Mouse (Mus musculus) c-Kit-positive CD71-positive TER-119-negative erythroid progenitor cells, embryonic 14.5 days (primary cell): ENCODE measurements around the gene Gm4131.

ENCODE experiments used
- DNase-seq: peaks from one replicate; pipeline ENCODE4 v3.0.0-alpha.2; 2013; ENCODE audit warnings: low read depth

Gm4131 gene

GRCm38 (mm10) chr14:62546746-62547145, 20.0 kb downstream of the Gm4131 start:
- DNase-seq: no peak

GRCm38 (mm10) chr14:62546296-62546695, 20.4 kb downstream of the Gm4131 start:
- no peak for DNase-seq

DNA sequence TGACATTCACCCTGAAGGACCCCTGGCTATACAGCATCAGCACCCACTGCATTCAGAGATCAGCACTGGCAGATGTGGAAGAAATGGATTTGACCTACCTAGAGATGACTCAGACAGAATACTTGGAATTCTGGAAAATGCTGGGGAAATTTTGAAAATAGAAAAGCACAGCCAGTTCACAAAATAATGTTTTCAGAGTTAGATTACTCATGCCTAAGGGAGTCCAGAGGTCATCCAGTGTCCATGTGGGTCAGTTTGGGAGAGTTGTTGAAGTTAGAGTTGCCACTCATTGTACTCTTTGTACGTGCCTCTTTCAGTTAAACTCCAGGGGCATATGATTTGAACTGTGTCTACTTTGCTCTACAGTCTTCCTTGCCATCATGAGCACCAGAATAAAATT, 25.0 kb downstream of the Gm4131 start:
- no peak for DNase-seq

DNA sequence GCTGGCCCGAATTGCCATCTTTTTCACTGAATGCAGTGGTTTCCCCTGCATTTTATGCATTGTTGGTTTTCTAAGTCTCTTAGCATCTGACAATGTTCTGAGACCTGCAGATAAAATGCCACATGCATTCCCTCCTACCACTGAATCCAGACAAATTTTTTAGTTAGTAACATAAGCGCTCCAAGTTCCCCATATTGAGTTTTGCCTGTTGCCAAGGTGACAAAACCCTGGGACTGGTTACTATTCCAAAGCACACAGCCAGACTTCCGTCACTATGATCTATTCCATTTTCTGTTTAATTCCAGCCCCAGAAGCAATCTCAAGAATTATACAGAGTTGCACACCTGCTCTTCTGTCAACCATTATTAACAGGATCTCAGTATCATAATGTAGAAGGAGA, 26.9 kb downstream of the Gm4131 start:
- no peak for DNase-seq

DNA sequence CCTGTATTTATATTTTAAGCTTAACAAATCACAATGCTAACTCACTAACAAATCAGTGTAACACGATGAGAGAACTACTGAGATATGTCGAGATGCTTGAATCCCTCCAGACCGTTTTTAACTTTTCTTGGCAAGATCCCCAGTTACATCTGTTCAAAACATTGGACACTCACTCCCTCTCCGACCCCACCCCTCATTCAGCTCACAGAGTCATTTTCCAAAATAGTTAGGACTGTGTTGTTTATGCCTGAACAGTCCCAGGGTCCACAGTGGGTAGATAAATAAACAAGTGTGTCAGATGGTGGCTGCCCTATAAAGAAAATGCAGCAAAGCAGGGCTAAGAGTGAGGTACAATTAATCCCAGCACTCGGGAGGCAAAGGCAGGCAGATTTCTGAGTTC, 29.7 kb downstream of the Gm4131 start:
- DNase-seq: no peak

DNA sequence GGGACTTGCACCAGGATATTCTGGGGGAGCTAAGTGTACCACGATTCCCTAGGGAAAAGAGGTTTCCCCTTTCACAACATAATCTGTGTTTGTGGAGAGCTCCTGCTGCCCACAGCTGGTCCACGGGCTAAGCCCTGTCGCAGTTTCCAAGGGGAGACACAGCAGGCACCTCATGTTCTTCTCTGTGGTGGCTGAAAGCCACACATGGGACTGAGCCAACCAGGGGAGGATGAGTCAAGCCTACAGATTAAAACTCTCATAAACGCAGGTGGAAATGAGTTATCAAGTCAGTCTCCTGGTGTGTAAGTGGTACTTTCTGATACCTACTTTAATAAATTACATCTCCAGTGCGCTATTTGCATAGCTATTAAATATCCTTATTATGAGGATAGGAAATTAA, 30.6 kb downstream of the Gm4131 start:
- no peak for DNase-seq

GRCm38 (mm10) chr14:62530951-62531350, 35.8 kb downstream of the Gm4131 start:
- DNase-seq: no peak

DNA sequence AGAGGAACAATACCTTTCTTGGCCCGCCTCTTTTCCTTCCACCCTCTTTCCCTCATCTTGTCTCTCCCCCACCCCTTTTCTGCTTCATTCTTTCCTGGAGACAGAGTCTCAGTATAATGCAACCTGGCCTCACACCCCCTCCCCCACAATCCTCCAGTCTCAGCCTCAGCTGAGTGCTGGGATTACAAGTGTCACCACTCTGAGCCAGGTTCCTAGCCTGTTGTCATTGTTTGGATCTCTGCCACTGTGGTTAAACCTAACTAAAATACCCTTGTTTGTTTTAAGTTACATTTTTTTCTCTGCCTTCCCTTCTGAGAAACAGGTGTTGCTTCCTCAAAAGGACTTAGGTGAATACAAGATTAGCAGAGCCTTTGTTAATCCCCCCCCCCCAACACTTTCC, 53.9 kb downstream of the Gm4131 start:
- no peak for DNase-seq

DNA sequence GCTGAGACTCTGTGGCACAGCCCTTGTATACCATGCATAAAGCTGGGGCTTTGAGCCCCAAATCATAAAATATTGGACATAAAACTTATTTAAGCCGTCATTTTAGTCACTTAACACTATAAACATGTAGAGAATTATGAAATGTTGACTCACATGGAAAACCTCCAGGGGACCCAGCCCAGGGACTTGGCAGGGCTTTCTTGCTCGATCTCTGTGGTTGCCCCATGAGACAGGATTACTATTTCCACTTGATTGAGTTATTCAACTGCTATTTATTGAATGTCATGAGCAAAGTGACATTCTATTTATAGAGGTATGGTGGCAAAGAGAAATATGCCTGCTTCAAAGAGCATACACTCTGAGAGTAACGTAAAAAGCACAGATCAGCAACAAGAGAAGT, 57.4 kb downstream of the Gm4131 start:
- DNase-seq: no peak

DNA sequence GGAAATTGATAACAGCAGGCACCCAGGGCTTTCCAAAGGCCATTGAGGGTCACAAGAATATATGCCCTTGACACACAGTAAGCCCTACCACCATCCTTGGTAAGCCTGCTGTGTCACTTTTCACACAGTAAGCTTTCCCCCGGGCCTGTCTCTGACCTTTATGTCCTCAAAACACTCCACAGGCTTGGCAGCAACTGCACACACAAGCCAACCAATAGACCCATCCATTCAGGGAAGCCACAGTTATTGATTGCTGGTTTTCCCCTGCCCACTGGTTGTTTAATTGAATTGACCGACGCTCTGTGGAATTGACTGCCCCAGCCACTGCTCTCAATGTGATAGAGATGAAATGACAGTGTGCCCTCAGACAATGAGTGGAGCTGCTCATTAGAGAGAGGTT, 60.5 kb downstream of the Gm4131 start:
- no peak for DNase-seq

GRCm38 (mm10) chr14:62497391-62497790, 69.3 kb downstream of the Gm4131 start:
- DNase-seq: no peak

GRCm38 (mm10) chr14:62496501-62496900, 70.2 kb downstream of the Gm4131 start:
- DNase-seq: no peak

DNA sequence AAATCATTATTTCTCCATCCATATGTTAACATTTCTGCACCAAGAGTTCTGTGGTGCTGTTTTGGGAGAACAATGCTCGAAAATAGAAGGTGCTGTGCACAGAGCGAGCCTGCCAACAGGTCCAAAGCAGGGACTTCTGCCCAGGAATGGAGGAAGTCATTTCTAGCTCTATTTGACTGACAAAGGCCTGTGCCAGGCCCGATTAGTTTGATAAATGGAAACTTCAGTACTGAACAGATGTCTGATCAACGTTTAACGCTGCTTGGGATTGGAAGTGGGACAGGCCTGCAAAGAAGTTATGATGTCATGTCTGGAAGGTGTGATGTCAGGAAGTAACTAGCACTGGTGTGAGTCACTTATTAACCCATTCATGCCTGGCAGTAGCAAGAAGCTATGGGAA, 73.3 kb downstream of the Gm4131 start:
- DNase-seq: no peak

GRCm38 (mm10) chr14:62492196-62492850, 74.4 kb downstream of the Gm4131 start:
- DNase-seq: no peak

GRCm38 (mm10) chr14:62488270-62488669, 78.5 kb downstream of the Gm4131 start:
- DNase-seq: no peak

- DNase-seq: no peak
These were observed 85.3 kb downstream of the Gm4131 start for GRCm38 (mm10) chr14:62481381-62481780.

- no peak for DNase-seq
These were observed 87.3 kb downstream of the Gm4131 start for GRCm38 (mm10) chr14:62479395-62479794.

GRCm38 (mm10) chr14:62474481-62474880, 92.2 kb downstream of the Gm4131 start:
- DNase-seq: no peak

GRCm38 (mm10) chr14:62472061-62472460, 94.7 kb downstream of the Gm4131 start:
- no peak for DNase-seq

DNA sequence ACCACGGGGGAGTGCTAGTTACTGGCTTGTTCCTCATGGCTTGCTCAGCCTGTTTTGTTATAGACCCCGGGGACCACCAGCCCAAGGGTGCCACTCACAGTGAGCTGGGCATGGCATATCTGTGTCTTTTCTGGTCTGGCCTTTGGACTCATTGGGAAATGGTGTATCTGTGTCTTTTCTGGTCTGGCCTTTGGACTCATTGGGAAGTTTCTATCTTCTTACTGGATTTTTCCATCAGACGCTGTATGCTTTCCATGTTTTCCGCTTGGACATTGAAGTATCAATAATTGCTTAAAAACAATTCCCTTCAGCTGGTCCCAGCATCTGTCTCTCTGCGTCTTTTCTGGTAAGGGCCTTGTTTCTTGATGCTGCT, 98.0 kb downstream of the Gm4131 start:
- no peak for DNase-seq

DNA sequence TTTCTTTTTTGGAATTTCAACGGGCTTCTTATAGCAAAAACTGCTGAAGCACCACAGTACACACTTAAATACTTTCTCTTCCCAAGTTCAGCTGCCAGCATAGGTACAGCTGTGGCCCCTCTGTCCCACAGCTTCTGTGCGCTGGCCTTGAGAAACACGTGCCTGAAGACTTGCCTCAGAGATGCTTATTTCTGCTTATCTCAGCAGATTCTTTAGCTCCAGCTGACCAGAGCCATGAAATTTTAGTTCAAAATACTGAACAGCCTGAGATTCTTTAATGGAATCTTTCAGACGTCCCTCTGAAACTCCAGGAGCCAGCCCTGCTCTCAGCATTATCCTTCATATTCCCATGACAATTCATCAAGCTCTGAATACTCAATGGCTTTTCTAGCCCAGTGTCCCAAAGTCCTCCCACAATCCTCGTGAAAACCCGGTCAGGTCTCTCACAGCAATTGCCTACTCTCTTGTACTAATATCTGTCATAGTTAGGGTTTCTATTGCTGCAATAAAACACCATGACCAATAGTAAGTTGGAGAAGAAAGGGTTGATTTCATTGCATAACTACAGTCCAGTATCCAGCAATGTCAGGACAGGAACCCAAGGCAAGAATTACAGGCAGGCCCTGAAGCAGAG, 98.5 kb downstream of the Gm4131 start:
- DNase-seq: no peak

DNA sequence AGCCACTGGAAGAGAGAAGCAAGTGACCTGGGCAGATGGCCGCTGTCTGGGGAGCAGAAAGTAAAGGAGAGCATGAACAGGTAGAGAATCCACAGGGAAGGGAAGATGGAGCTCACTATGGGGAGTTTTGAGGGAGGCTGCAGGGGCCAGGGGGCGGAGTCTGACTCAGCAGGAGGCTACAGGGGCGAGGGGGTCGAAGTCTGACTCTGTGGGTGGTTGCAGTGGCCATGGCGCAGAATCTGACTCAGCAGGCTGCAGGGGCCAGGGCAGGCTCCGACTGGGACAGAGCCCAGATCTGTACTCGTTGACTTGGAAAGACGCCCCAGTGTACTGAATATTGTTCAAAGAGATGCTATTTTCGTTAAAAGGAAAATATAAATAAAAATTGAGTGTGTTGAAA, 101.8 kb downstream of the Gm4131 start:
- DNase-seq: no peak

- no peak for DNase-seq
These were observed 107.2 kb downstream of the Gm4131 start for GRCm38 (mm10) chr14:62459541-62459940.
